Mouse (Mus musculus) MEL (cell line): ENCODE measurements around the gene Gmip. TPM values are rescaled to one million over a fixed set of nuclear protein-coding genes. Genes with fewer than 3 reads are reported as not detected.

Experiments used
- DNase-seq: peaks from one replicate; pipeline ENCODE4 v3.0.0; 2011; ENCODE audit warnings: low read depth, low spot score
- H3K27ac ChIP-seq: 2 replicates; pipeline ENCODE4 v1.5.1; 2012; ENCODE audit warnings: low read depth, mild to moderate bottlenecking, control low read depth, low read length, moderate library complexity; ENCODE audit not compliant: control insufficient read depth
- H3K27me3 ChIP-seq, 2 experiments: fragments of 150-350 bp in 1 of 2; sonication (generic) in 1 of 2; 2 replicates each; pipeline ENCODE4 v1.6.1; 2012; ENCODE audit warnings: low read length in 2 of 2, mild to moderate bottlenecking in 2 of 2, improper control_type of control experiment in 1 of 2, moderate library complexity in 1 of 2; ENCODE audit not compliant: insufficient read depth in 2 of 2, control insufficient read depth in 1 of 2
- H3K36me3 ChIP-seq, 2 experiments: 2 replicates each; pipeline ENCODE4 v1.6.1; 2012 to 2014; ENCODE audit warnings: low read length in 2 of 2, improper control_type of control experiment in 1 of 2, inconsistent platforms in 1 of 2, mild to moderate bottlenecking in 1 of 2; ENCODE audit not compliant: insufficient read depth in 2 of 2, control insufficient read depth in 1 of 2
- H3K4me1 ChIP-seq, 2 experiments: fragments of 150-350 bp in 1 of 2; sonication (generic) in 1 of 2; 2 replicates each; pipeline ENCODE4 v1.6.1; 2012; ENCODE audit warnings: low read length in 2 of 2, improper control_type of control experiment in 1 of 2, mild to moderate bottlenecking in 1 of 2; ENCODE audit not compliant: insufficient read depth in 2 of 2, control insufficient read depth in 1 of 2
- H3K4me3 ChIP-seq, 2 experiments: fragments of 150-350 bp in 1 of 2; sonication (generic) in 1 of 2; 2 replicates each; pipeline ENCODE4 v1.5.1; 2012; ENCODE audit warnings: low read depth in 2 of 2, low read length in 2 of 2, mild to moderate bottlenecking in 2 of 2, moderate library complexity in 2 of 2, control low read depth in 1 of 2, improper control_type of control experiment in 1 of 2; ENCODE audit not compliant: control insufficient read depth in 1 of 2, insufficient read depth in 1 of 2
- H3K79me2 ChIP-seq: 2 replicates; pipeline ENCODE4 v1.6.1; 2012; ENCODE audit warnings: mild to moderate bottlenecking, low read length, moderate library complexity; ENCODE audit not compliant: control insufficient read depth, poor library complexity, insufficient read depth
- H3K9ac ChIP-seq: 2 replicates; pipeline ENCODE4 v1.6.1; 2012; ENCODE audit warnings: low read depth, mild to moderate bottlenecking, control low read depth, low read length, moderate library complexity; ENCODE audit not compliant: control insufficient read depth, poor library complexity, severe bottlenecking
- H3K9me3 ChIP-seq: fragments of 150-350 bp; sonication (generic); replicated peaks from 2 replicates; pipeline ENCODE4 v1.6.1; 2012; ENCODE audit warnings: mild to moderate bottlenecking, low read length, improper control_type of control experiment, moderate library complexity; ENCODE audit not compliant: insufficient read depth
- BHLHE40 ChIP-seq: IDR thresholded peaks from 2 replicates; pipeline ENCODE4 v1.6.1; 2012; ENCODE audit warnings: low read depth, mild to moderate bottlenecking, inconsistent platforms, low read length, improper control_type of control experiment, borderline replicate concordance
- CTCF ChIP-seq, 3 experiments: IDR thresholded peaks in 2 of 3; conservative IDR thresholded peaks in 1 of 3; 2 replicates each; pipeline ENCODE4 v1.5.1; 2011 to 2012; ENCODE audit warnings: low read length in 3 of 3, low read depth in 2 of 3, mild to moderate bottlenecking in 2 of 3, improper control_type of control experiment in 1 of 3, inconsistent platforms in 1 of 3, mixed read lengths in 1 of 3, moderate library complexity in 1 of 3; ENCODE audit not compliant: control insufficient read depth in 1 of 3, insufficient read depth in 1 of 3, poor library complexity in 1 of 3, severe bottlenecking in 1 of 3
- ELF1 ChIP-seq: IDR thresholded peaks from 2 replicates; pipeline ENCODE4 v1.6.1; 2014; ENCODE audit warnings: low read depth, mild to moderate bottlenecking, inconsistent platforms, low read length, improper control_type of control experiment, moderate library complexity
- EP300 ChIP-seq, 2 experiments: IDR thresholded peaks; 2 replicates each; pipeline ENCODE4 v1.6.1; 2011; ENCODE audit warnings: improper control_type of control experiment in 2 of 2, low read length in 2 of 2, low read depth in 1 of 2, mild to moderate bottlenecking in 1 of 2
- ETS1 ChIP-seq: IDR thresholded peaks from 2 replicates; pipeline ENCODE4 v1.6.1; 2012; ENCODE audit warnings: low read depth, mild to moderate bottlenecking, inconsistent platforms, low read length, improper control_type of control experiment, moderate library complexity
- GABPA ChIP-seq: IDR thresholded peaks from 2 replicates; pipeline ENCODE4 v1.6.1; 2012; ENCODE audit warnings: low read depth, mild to moderate bottlenecking, inconsistent platforms, low read length, improper control_type of control experiment, moderate library complexity
- GATA1 ChIP-seq: IDR thresholded peaks from 2 replicates; pipeline ENCODE4 v1.6.1; 2011; ENCODE audit warnings: low read depth, low read length, improper control_type of control experiment
- MAFK ChIP-seq: IDR thresholded peaks from 2 replicates; pipeline ENCODE4 v1.6.1; 2011; ENCODE audit warnings: low read depth, mild to moderate bottlenecking, low read length, improper control_type of control experiment, borderline replicate concordance
- MAZ ChIP-seq: IDR thresholded peaks from 2 replicates; pipeline ENCODE4 v1.6.1; 2012; ENCODE audit warnings: low read depth, mild to moderate bottlenecking, inconsistent platforms, low read length, improper control_type of control experiment
- MXI1 ChIP-seq: IDR thresholded peaks from 2 replicates; pipeline ENCODE4 v1.6.1; 2011; ENCODE audit warnings: mild to moderate bottlenecking, low read depth, low read length, improper control_type of control experiment
- NRF1 ChIP-seq: IDR thresholded peaks from 2 replicates; pipeline ENCODE4 v1.6.1; 2014; ENCODE audit warnings: low read depth, mild to moderate bottlenecking, inconsistent platforms, low read length, improper control_type of control experiment, moderate library complexity; ENCODE audit not compliant: poor library complexity, insufficient read depth, severe bottlenecking
- RAD21 ChIP-seq: IDR thresholded peaks from 2 replicates; pipeline ENCODE4 v1.6.1; 2011; ENCODE audit warnings: mild to moderate bottlenecking, low read depth, low read length, improper control_type of control experiment
- RCOR1 ChIP-seq: IDR thresholded peaks from 2 replicates; pipeline ENCODE4 v1.6.1; 2012; ENCODE audit warnings: low read depth, mild to moderate bottlenecking, inconsistent platforms, low read length, improper control_type of control experiment
- SIN3A ChIP-seq: IDR thresholded peaks from 2 replicates; pipeline ENCODE4 v1.6.1; 2012; ENCODE audit warnings: low read length, improper control_type of control experiment, inconsistent platforms
- SMC3 ChIP-seq: IDR thresholded peaks from 2 replicates; pipeline ENCODE4 v1.6.1; 2011; ENCODE audit warnings: low read depth, low read length, improper control_type of control experiment
- TAL1 ChIP-seq: IDR thresholded peaks from 2 replicates; pipeline ENCODE4 v1.6.1; 2012; ENCODE audit warnings: mild to moderate bottlenecking, inconsistent platforms, low read length, moderate library complexity, mixed read lengths
- TCF12 ChIP-seq: IDR thresholded peaks from 2 replicates; pipeline ENCODE4 v1.6.1; 2014; ENCODE audit warnings: low read depth, mild to moderate bottlenecking, inconsistent platforms, low read length, improper control_type of control experiment, moderate library complexity
- USF2 ChIP-seq, 2 experiments: IDR thresholded peaks; 2 replicates each; pipeline ENCODE4 v1.6.1; 2011 to 2012; ENCODE audit warnings: improper control_type of control experiment in 2 of 2, low read length in 2 of 2, borderline replicate concordance in 1 of 2, inconsistent platforms in 1 of 2, low read depth in 1 of 2, mild to moderate bottlenecking in 1 of 2; ENCODE audit not compliant: insufficient read depth in 1 of 2
- ZKSCAN1 ChIP-seq: IDR thresholded peaks from 2 replicates; pipeline ENCODE4 v1.6.1; 2012; ENCODE audit warnings: low read depth, mild to moderate bottlenecking, inconsistent platforms, low read length, improper control_type of control experiment, moderate library complexity
- polyA plus RNA-seq, 2 experiments: library from polyadenylated mRNA; stranded (reverse) in 1 of 2; unstranded in 1 of 2; fragments of >175 nt in 1 of 2; fragments of >200 nt in 1 of 2; gene quantifications; 2 replicates each; pipeline versions ENCODE4 v1.2.1 to v1.2.4; 2012; ENCODE audit warnings: low replicate concordance in 2 of 2, low read depth in 1 of 2; ENCODE audit not compliant: insufficient read length in 2 of 2, insufficient read depth in 1 of 2, missing spikeins in 1 of 2
- total RNA-seq: library from RNA; depleted of rRNA; stranded (reverse); fragments of 300-350 nt; gene quantifications from 2 replicates; pipeline ENCODE4 v1.2.3, GENCODE M21; 2012

The Gmip gene
- total and polyA plus RNA-seq, 3 experiments: 21.8 to 52.4 TPM; not detected in 1

GRCm38 (mm10) chr8:69815396-69815795 lies 6.9 kb downstream of the Gmip start:
- no peak for TF ChIP-seq SMC3
- no peak for TF ChIP-seq USF2 (IDR thresholded peaks at IDR 0.05; ENCODE audit: borderline replicate concordance in 1 of 2, insufficient read depth in 1 of 2, low read depth in 1 of 2, low read length in 2 of 2)
- TF ChIP-seq RAD21: no peak
- no peak for TF ChIP-seq GATA1
- no peak for TF ChIP-seq ETS1
- TF ChIP-seq ELF1: no peak
- TF ChIP-seq MXI1: no peak
- TF ChIP-seq RCOR1: no peak
- Histone ChIP-seq H3K4me3 (no peak overlapping the region), H3K27me3 (no peaks in the 10 kb centered on the region), H3K9ac (no peak overlapping the region), H3K36me3 (no peaks in the 10 kb centered on the region; a peak in 1 of 4 replicates), H3K79me2 (no peaks in the 10 kb centered on the region), H3K27ac (no peak overlapping the region), H3K4me1 (no peaks in the 10 kb centered on the region), H3K9me3 (no peaks in the 10 kb centered on the region)
- DNase-seq: no peak

- no peaks in the 10 kb centered on the region; the same call in 1 of the 2 replicates for H3K79me2 ChIP-seq
- no peak for TF ChIP-seq BHLHE40
- TF ChIP-seq EP300 (IDR thresholded peaks at IDR 0.05; ENCODE audit: low read depth in 1 of 2, low read length in 2 of 2): no peak
- no peak for TF ChIP-seq CTCF (IDR thresholded peaks at IDR 0.05 in 2 of 3, conservative IDR thresholded peaks at IDR 0.05 in 1 of 3; ENCODE audit: control insufficient read depth in 1 of 3, insufficient read depth in 1 of 3, low read depth in 2 of 3, low read length in 3 of 3, poor library complexity in 1 of 3, severe bottlenecking in 1 of 3)
- TF ChIP-seq TCF12: no peak
- TF ChIP-seq RCOR1: no peak
- TF ChIP-seq MAZ: no peak
- TF ChIP-seq TAL1: no peak
- no peak for TF ChIP-seq SIN3A
- no peak for TF ChIP-seq GABPA
- no peak for TF ChIP-seq MAFK
- no peak for TF ChIP-seq ZKSCAN1
- no peak for TF ChIP-seq NRF1
- no peaks in the 10 kb centered on the region for H3K9me3 ChIP-seq
- no peaks in the 10 kb centered on the region; a peak in 1 of 4 replicates for H3K36me3 ChIP-seq
- no peak overlapping the region for H3K27ac ChIP-seq
- 0 out of 4 replicates have a peak, but pooled peaks cover 0 to 2% of the 10 kb centered on the region in 2 experiments for H3K4me1 ChIP-seq
- H3K4me3 ChIP-seq: no peak overlapping the region
- H3K27me3 ChIP-seq: no peaks in the 10 kb centered on the region
- no peak overlapping the region for H3K9ac ChIP-seq
- DNase-seq: no peak
Observed at GRCm38 (mm10) chr8:69820466-69820865, 12.0 kb downstream of the Gmip start.
